Mouse (Mus musculus): ENCODE data around the gene Cd3d.
"Not testable (repeated sequence)": the region's sequence is repeated elsewhere in the genome, so short reads cannot be mapped to it uniquely, and the experiment has no call there.

Gene Cd3d

GRCm38 (mm10) chr9:44981676-44982075 is at the start of gene Cd3d:
Gene Cd3d, plus strand, starts transcription at chr9:44981786.
- no peak for DNase-seq (ENCODE audit: low read depth)

- no peak for DNase-seq (ENCODE audit: low read depth)
Measured at GRCm38 (mm10) chr9:44941756-44942155, 39.8 kb upstream of the Cd3d start.

GRCm38 (mm10) chr9:44942421-44942820 is 39.2 kb upstream of the Cd3d start:
- no peak for DNase-seq (ENCODE audit: low read depth)

- DNase-seq (ENCODE audit: low read depth): peak; percentile 82
Measured at GRCm38 (mm10) chr9:44946185-44946695, 35.3 kb upstream of the Cd3d start.

- no peak for DNase-seq (ENCODE audit: low read depth)
Measured at GRCm38 (mm10) chr9:44947836-44948235, 33.8 kb upstream of the Cd3d start.

- no peak for DNase-seq (ENCODE audit: low read depth)
Measured at GRCm38 (mm10) chr9:44954432-44954831, 27.2 kb upstream of the Cd3d start.

- peak; percentile 98 for DNase-seq (ENCODE audit: low read depth)
Measured at GRCm38 (mm10) chr9:44965126-44965832, 16.3 kb upstream of the Cd3d start, which contains the start of gene Ube4a. Gene Ube4a, minus strand, starts transcription at chr9:44965600.

GRCm38 (mm10) chr9:44965833-44966466 is 15.6 kb upstream of the Cd3d start:
- DNase-seq (ENCODE audit: low read depth): no peak

GRCm38 (mm10) chr9:44966815-44967242 is 14.8 kb upstream of the Cd3d start:
- DNase-seq (ENCODE audit: low read depth): peak; percentile 91

GRCm38 (mm10) chr9:44967763-44968162 is 13.8 kb upstream of the Cd3d start:
- DNase-seq (ENCODE audit: low read depth): not testable (repeated sequence)

- peak; percentile 13 for DNase-seq (ENCODE audit: low read depth)
Measured at GRCm38 (mm10) chr9:44969450-44969849, 12.1 kb upstream of the Cd3d start.

GRCm38 (mm10) chr9:44977813-44978212 is 3.8 kb upstream of the Cd3d start:
- no peak for DNase-seq (ENCODE audit: low read depth)

- DNase-seq (ENCODE audit: low read depth): no peak
Measured at GRCm38 (mm10) chr9:44979806-44980205, 1.8 kb upstream of the Cd3d start.

GRCm38 (mm10) chr9:44980242-44980641 is 1.3 kb upstream of the Cd3d start, which contains the start of gene Cd3g:
Gene Cd3g, minus strand, starts transcription at chr9:44980431.
- no peak for DNase-seq (ENCODE audit: low read depth)

GRCm38 (mm10) chr9:44981104-44981503 is 482 bp upstream of the Cd3d start:
- DNase-seq (ENCODE audit: low read depth): no peak

- DNase-seq (ENCODE audit: low read depth): no peak
Measured at GRCm38 (mm10) chr9:44982081-44982480, 495 bp downstream of the Cd3d start.

- DNase-seq (ENCODE audit: low read depth): no peak
Measured at GRCm38 (mm10) chr9:44982531-44982930, 945 bp downstream of the Cd3d start.

- DNase-seq (ENCODE audit: low read depth): no peak
Measured at GRCm38 (mm10) chr9:44983001-44983400, 1.4 kb downstream of the Cd3d start.

GRCm38 (mm10) chr9:44985721-44986161 is 4.2 kb downstream of the Cd3d start:
- DNase-seq (ENCODE audit: low read depth): no peak

GRCm38 (mm10) chr9:44986242-44986781 is 4.7 kb downstream of the Cd3d start:
- DNase-seq (ENCODE audit: low read depth): no peak

- no peak for DNase-seq (ENCODE audit: low read depth)
Measured at GRCm38 (mm10) chr9:44986976-44987375, 5.4 kb downstream of the Cd3d start.

- no peak for DNase-seq (ENCODE audit: low read depth)
Measured at GRCm38 (mm10) chr9:44991821-44992220, 10.2 kb downstream of the Cd3d start.

GRCm38 (mm10) chr9:44992271-44992670 is 10.7 kb downstream of the Cd3d start:
- peak; percentile 8 for DNase-seq (ENCODE audit: low read depth)
